Mouse (Mus musculus) leukemia stem cell, adult 10-12 weeks (primary cell): ENCODE measurements around the gene Ctr9. TPM values are rescaled to one million over a fixed set of nuclear protein-coding genes. Genes with fewer than 3 reads are reported as not detected.

Experiments used
- polyA plus RNA-seq: library from polyadenylated mRNA; stranded (reverse); fragments of >175 nt; gene quantifications from 2 replicates; pipeline ENCODE4 v1.2.3, GENCODE M21; 2012; ENCODE audit warnings: low replicate concordance

The Ctr9 gene
- 2.4 and 7.4 TPM in 2 replicates for polyA plus RNA-seq

GRCm38 (mm10) chr7:111028281-111029045, at the start of gene Ctr9:
Gene Ctr9, plus strand, starts transcription at chr7:111028951.

GRCm38 (mm10) chr7:110982053-110982705, 46.6 kb upstream of the Ctr9 start, which contains the start of gene Mrvi1:
Gene Mrvi1, minus strand, starts transcription at chr7:110982461.

GRCm38 (mm10) chr7:111082822-111083732, 54.3 kb downstream of the Ctr9 start, which contains the start of gene Eif4g2:
Gene Eif4g2, minus strand, starts transcription at chr7:111083030.

Other genes starting within 250 kb of the Ctr9 start
- 0.93 and 2.0 TPM in 2 replicates for gene Rnf141, start 184.5 kb upstream of the Ctr9 start, polyA plus RNA-seq
- not detected in 2 replicates for gene Lyve1, start 165.7 kb upstream of the Ctr9 start, polyA plus RNA-seq
- 0.59 and 2.0 TPM in 2 replicates for gene Mrvi1, start 46.5 kb upstream of the Ctr9 start, polyA plus RNA-seq
- gene Eif4g2, start 54.1 kb downstream of the Ctr9 start, polyA plus RNA-seq = 2,185 and 4,705 TPM in 2 replicates